Mouse (Mus musculus) erythroid progenitor cell, adult 5-6 weeks (primary cell): ENCODE results near the gene Adamts9. TPM values are rescaled to one million over a fixed set of nuclear protein-coding genes. Genes with fewer than 3 reads are reported as not detected.

Experiments used
- ATAC-seq: replicated peaks from 2 replicates; pipeline ENCODE4 v1.8.0; 2016; ENCODE audit warnings: moderate number of reproducible peaks, mild to moderate bottlenecking, moderate TSS enrichment, inconsistent platforms; ENCODE audit not compliant: poor library complexity, low FRiP score, severe bottlenecking
- total RNA-seq, 2 experiments: library from RNA; stranded (forward) in 1 of 2; stranded (reverse) in 1 of 2; fragments of 150-400 nt in 1 of 2; fragments of 186-747, 209-891 nt in 1 of 2; gene quantifications; 2 replicates each; pipeline versions ENCODE4 v1.2.3 to v1.2.4; 2015 to 2017; ENCODE audit warnings: low replicate concordance in 2 of 2

Adamts9 gene
- total RNA-seq, 2 experiments from 2014 or later, result not detected

DNA sequence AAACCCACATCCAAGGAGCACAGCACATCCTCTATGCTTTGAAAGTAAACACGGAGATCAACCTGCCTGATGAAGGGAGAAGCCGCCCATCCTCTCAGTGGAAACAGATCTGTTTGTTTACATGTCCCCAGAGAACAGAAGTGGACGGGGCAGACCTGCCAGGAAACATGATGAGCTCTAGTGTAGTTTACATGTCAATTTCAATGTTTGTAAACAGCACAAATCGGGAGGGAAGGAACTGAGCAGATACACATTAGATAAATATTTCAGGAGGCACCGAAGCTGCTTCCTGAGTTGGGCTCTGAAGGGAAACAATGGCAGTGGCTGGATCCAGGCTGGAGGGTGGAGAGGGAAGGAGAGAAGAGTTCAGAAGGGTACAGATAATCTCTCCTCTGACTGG lies 187.5 kb downstream of the Adamts9 start:
- ATAC-seq, result no peak

DNA sequence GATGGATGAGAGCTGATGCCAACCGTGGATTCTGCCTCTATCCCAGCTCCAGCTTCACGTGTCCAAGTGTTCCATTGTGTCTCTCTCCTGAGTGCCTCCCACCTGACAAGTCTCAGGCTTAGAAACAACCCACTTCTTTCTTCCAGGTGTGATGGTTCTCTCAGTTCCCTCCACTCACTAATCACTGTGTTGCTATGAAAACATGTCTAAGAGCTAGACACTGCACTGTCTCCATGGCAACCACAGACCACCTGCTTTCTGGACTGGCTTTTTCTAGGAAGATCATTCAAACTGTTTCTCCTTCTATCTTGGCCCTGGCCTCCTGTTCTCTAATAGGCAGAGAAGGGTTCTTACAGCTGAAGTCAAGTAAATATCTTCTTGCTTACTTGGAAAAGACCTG lies 190.6 kb downstream of the Adamts9 start:
- no peak for ATAC-seq

DNA sequence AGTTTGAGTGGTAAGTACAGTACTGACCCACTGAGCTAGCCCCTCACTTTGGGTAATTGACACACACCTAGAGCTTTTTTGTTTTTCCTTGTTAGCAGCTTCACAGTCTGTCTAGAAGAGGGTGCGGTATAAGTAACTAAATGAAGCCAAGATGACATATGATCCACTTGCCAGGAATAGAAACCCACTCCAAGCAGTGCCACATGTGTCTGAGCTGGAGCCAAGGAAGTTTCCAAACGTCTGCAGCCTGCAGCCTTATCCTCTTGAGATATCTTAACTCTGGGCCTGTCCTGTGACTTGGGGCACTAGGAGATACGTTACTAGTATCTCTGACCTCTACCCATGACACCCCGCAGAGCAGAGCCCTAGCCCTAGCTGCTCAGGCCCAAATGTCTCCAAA lies 193.9 kb downstream of the Adamts9 start:
- ATAC-seq, result no peak

DNA sequence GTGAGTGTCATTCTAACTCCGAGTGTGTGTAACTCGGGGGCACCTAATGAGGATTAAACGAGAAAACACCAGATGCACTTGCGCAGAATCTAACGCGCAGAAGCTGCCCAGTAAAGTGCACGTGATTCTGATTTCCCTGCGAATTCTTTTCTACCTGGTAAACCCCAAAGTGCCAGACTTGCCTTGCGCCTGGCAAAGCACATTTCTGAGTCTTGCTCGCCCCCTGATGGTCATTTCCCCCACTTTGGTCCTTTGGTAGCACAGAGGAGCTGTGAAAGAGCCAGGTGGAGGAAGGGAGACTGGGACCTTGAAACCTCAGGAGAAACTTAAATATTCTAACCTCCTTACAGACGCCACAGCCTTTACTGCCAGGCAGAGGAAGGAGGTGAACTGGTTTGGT lies 199.7 kb downstream of the Adamts9 start:
- ATAC-seq, result no peak

DNA sequence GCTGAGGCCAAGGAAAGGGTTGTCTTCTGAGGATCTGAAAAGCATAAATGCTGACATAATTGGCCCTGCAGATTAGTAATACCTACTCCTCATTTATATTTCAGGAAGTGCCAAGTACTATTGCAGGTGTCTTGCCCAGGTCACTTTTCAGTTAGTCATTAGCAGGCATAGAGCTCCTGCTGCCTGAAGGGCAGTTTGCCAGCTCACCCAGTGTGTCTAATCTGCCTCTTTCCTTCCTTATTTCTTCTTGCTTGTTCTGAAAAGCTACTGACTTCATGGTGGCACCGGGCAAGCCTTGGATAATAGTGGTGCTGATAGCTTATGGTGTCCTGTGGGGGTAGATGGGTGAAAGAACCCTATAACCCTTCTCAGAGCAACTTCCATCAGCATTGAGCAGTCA lies 206.2 kb downstream of the Adamts9 start:
- ATAC-seq, result no peak

DNA sequence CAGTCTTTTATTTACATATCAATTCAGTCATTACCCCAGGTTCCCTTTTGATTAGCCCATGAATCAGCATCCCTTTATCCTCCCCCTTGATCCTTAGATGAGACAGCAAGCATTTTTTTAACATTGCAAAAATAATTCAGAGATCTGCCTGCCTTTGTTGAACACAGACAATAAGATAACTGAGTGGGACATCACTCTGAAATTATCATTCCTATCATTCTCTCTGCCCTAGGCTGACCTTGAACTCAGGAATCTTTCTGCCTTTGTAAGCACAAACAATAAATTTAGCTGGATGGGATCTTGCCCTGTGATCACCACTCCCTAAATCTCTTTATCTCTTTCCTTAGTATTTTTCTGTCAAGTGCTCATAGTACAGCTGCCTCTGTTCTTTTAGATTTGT lies 209.6 kb downstream of the Adamts9 start:
- no peak for ATAC-seq

DNA sequence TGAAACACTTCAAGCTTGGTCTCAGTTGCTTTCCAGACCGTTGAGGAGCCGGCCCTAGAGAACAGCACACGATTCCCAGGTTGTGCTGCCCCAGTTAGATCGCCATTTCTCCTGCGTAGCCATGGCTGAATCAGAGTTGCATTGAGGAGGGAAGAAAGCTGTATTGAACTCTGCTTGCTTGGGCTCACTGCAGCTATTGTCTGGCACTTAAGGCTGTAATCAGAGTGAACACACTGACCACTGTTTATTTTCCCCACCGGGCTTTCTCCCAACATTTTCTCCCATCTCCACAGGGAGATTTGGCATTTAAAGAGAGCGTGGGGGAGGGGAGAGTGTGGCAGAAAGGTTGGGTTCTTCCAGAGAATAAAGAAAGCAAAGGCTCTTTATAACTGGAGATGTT lies 214.8 kb downstream of the Adamts9 start:
- no peak for ATAC-seq

DNA sequence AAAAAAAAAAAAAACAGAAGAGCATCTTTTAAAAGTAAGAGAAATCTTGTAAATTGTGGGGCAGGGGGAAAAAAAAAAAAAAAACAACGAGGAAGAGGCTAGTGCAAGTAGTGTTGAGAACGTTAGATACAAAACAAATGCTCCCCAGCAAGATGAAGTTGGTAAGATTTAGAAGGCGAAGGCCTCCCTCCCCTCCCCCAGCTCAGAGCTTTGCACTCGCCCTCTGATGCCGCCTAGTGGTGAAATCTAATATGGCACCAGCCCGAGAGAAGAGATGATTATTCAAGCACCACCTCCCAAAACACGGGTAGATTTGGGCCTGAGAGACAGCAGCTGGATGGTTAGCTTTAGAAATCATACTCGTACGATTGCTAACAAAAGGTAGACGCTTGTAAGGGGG lies 215.2 kb downstream of the Adamts9 start:
- no peak for ATAC-seq

DNA sequence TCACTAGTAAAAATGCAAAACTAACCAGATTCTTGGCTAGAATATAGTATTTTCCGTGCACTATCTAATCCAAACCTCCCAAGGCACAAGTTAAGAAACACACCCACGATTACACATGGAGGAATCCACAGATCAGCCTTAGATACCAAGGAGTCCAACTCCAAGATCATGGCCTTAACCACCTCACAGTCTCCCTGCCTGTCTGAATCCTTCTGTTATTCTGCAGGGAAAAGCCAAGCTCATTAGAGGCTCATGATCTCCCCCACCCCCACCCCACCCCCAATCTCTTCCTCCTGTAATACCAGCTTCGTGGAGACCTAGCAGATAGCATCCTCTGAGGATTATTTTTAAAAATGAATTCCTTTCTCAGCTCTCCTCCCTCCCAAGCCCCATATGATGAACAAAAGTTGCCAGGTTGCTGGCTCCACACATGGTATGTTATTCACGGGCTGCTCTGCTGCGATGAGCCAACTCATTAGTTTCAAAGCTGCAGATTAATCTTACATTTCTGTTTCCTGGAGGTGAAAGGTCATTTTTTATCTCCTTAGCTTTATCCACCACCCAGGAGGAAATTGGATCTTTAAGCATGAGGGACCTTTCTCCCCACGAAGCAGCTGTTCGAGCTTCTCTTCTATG lies 215.8 kb downstream of the Adamts9 start:
- ATAC-seq, result no peak

DNA sequence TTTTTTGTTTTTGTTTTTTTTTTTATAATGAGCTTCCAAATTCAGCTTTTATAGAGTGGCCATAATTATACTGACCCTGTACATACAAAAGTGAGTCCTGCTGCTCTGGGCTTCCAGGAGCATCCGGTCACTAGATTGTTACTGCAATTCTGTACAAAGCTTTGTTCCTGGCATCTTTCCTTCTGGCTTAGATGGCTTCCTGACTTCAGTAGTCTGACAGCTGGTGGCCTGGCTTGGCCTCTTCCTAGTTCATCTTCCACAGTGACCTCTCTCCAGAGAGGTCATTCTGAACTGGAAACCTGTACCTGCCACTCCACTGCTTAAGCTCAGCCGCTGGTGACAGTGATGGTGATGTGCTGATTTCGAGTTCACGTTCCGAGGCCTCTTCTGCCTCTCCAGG lies 217.2 kb downstream of the Adamts9 start:
- no peak for ATAC-seq

DNA sequence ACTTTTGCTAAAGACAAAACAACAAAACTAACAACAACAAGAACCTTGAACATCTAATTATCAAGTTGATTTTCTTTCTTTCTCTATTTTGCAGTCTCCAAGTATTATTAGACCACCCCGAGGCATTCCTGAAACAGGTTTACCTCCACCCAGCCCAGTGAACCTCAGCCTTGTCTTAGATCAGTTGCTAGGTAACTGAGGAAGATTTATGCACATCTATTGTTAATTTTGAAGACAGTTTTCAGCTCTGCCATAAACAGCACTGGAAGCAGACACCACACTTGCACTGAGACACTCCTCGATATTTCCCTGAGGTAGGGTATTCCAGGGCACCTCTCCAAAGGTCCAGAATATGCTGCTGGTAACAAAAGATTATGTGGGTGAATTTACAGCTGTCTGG lies 218.9 kb downstream of the Adamts9 start:
- no peak for ATAC-seq

Other genes starting within 250 kb of the Adamts9 start
- not detected in 2 replicates for gene Prickle2, start 237.3 kb downstream of the Adamts9 start, total RNA-seq (2015; ENCODE audit: low replicate concordance)
- gene Prickle2, start 237.3 kb downstream of the Adamts9 start, total RNA-seq (2017; ENCODE audit: low replicate concordance), result not detected in 2 replicates
- not detected in 2 replicates for gene A730049H05Rik, start 127.0 kb downstream of the Adamts9 start, total RNA-seq (2015; ENCODE audit: low replicate concordance)
- not detected in 2 replicates for gene A730049H05Rik, start 127.0 kb downstream of the Adamts9 start, total RNA-seq (2017; ENCODE audit: low replicate concordance)
- not detected in 2 replicates for gene Gm15737, start 74.1 kb downstream of the Adamts9 start, total RNA-seq (2015; ENCODE audit: low replicate concordance)
- gene Gm15737, start 74.1 kb downstream of the Adamts9 start, total RNA-seq (2017; ENCODE audit: low replicate concordance), result not detected in 2 replicates